Mouse (Mus musculus) testis, adult 2 months (tissue): Measurements from ENCODE around the gene Gale.

ENCODE experiments used
- CTCF ChIP-seq: fragments of 200-500 bp; IDR thresholded peaks from 2 replicates; pipeline ENCODE4 v1.5.1; 2012; ENCODE audit warnings: low read depth, mild to moderate bottlenecking, inconsistent platforms, low read length, moderate library complexity; ENCODE audit not compliant: control insufficient read depth, insufficient read depth, insufficient replicate concordance
- POLR2A ChIP-seq: fragments of 200-500 bp; IDR thresholded peaks from 2 replicates; pipeline ENCODE4 v1.6.1; 2012; ENCODE audit warnings: low read depth, mild to moderate bottlenecking, inconsistent platforms, low read length, moderate library complexity; ENCODE audit not compliant: control insufficient read depth

DNA sequence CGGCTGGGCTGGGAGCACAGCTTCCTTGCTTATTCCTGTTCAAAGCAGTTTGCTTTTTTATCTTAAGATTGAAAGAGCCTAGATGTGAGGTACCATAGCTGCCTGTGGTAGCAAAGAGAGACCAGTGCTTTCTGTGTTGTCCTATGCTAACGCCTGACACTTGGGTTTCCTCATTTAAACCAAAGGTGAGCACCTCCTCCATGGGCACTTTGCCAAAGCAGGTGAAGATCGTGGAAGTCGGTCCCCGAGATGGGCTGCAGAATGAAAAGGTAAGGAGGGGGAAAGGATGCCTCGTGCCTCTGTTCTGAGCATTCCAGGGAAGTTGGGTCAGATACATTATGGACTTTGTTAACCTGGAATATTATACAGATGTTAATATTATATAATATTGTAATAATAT lies 13.2 kb upstream of the Gale start:
- TF ChIP-seq POLR2A: no peak
- no peak for TF ChIP-seq CTCF
